In the genomic region with DNA sequence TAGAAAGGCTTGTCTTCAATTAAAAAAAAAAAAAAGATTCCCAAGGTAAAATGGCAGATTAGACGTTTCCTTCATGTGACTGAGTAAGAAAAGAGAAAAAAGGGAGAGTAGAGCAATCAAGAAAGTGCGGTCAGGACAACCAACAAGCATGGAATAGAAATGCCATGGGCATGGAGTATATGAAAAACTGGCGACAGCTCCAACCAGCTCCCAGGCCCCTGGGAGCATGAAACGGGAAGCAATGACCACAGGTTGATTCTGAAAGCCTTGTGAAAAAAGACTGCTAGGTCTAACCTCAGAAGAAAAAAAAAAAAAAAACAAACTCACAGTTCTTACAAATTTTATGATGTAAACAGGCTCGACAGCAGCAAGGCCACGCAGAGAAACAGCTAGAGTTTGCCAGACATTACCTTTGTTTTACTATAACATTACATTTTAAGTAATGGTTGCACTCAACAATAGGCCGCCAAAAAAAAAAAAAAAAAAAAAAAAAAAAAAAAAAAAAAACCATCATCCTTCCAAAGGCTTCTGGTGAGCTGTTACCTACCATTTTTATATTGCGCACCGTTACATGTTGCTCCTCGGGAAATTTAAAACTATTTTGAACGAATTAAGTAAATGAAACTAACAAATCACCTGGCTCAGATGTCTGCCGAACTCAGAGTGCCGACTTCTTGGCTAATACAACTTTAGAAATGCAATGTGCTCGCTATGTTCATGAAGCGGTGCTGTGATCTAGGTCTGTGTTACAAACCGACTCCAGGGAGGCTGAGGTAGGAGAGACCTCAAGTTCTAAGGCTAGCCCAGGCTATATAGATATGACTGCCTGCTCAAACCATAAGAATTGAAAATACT, we compare ENCODE assay signal across 8 mouse cellular contexts. TPM values are rescaled to one million over a fixed set of nuclear protein-coding genes. Genes with fewer than 3 reads are reported as not detected.
DNase-seq lines count a peak whose midpoint lies in the region; ATAC-seq and TF ChIP-seq lines count a peak whose summit lies in the region.

No protein-coding gene starts in this region.

- peak; percentile 24 to 25 for DNase-seq in cerebellum, adult 2 months
- no peak for DNase-seq in cerebellum, postnatal 4 days (ENCODE audit: low spot score in 2 of 2)
- DNase-seq in 3134 (ENCODE audit: extremely low read depth, insufficient read length, low spot score), result peak; percentile 44
- no peak for DNase-seq in right cerebral cortex, postnatal 25 days

- no peaks in the 10 kb centered on the region for H3K9me3 ChIP-seq in hindbrain, embryonic 15.5 days
- no peaks in the 10 kb centered on the region for H3K9me3 ChIP-seq in midbrain, embryonic 15.5 days

- ATAC-seq in common myeloid progenitor, adult 5-6 weeks (replicated peaks; ENCODE audit: low read depth, poor library complexity, severe bottlenecking), result peak; percentile 12; the same call in 1 of the 2 replicates
- no peak for ATAC-seq in hindbrain, embryonic 15.5 days (ENCODE audit: low FRiP score, low read depth)
- ATAC-seq in midbrain, embryonic 15.5 days (replicated peaks), result peak; percentile 21; the same call in 1 of the 2 replicates
- no peak for ATAC-seq in inflammation-experienced regulatory T-cells, adult 6 months

- H3K36me3 ChIP-seq in hindbrain, embryonic 15.5 days, result no peaks in the 10 kb centered on the region
- H3K36me3 ChIP-seq in midbrain, embryonic 15.5 days (replicated peaks), result no peaks in the 10 kb centered on the region

- peak overlapping the region; percentile 41 for H3K9ac ChIP-seq in hindbrain, embryonic 15.5 days
- H3K9ac ChIP-seq in midbrain, embryonic 15.5 days, result peak overlapping the region; percentile 41

- H3K27me3 ChIP-seq in cerebellum, adult 2 months (ENCODE audit: control insufficient read depth, insufficient read depth, low read length), result no peaks in the 10 kb centered on the region
- no peaks in the 10 kb centered on the region for H3K27me3 ChIP-seq in hindbrain, embryonic 15.5 days
- no peaks in the 10 kb centered on the region for H3K27me3 ChIP-seq in midbrain, embryonic 15.5 days (replicated peaks)

- WGBS in cerebellum, adult 2 months, result 16% methylated on average over 16 of the region's 16 CpGs
- WGBS in hindbrain, embryonic 15.5 days, result 24% methylated on average over 16 of the region's 16 CpGs
- 23% methylated on average over 16 of the region's 16 CpGs for WGBS in midbrain, embryonic 15.5 days

- H3K27ac ChIP-seq in cerebellum, adult 2 months (ENCODE audit: insufficient read depth, low read length), result no peak overlapping the region
- peak overlapping the region; percentile 100 for H3K27ac ChIP-seq in hindbrain, embryonic 15.5 days (replicated peaks)
- H3K27ac ChIP-seq in midbrain, embryonic 15.5 days, result peak overlapping the region; percentile 99

- no peak for TF ChIP-seq CTCF in cerebellum, adult 2 months (IDR thresholded peaks at IDR 0.05; ENCODE audit: borderline replicate concordance, insufficient read depth, low read depth, low read length)

- H3K4me1 ChIP-seq in cerebellum, adult 2 months (ENCODE audit: control insufficient read depth, insufficient read depth, low read length), result no peaks in the 10 kb centered on the region
- H3K4me1 ChIP-seq in hindbrain, embryonic 15.5 days (replicated peaks), result peaks cover 15% of the 10 kb centered on the region
- H3K4me1 ChIP-seq in midbrain, embryonic 15.5 days, result peaks cover 25% of the 10 kb centered on the region

- peak overlapping the region; percentile 68 for H3K4me2 ChIP-seq in hindbrain, embryonic 15.5 days
- peak overlapping the region; percentile 63 for H3K4me2 ChIP-seq in midbrain, embryonic 15.5 days

- peak overlapping the region; percentile 81 for H3K4me3 ChIP-seq in cerebellum, adult 2 months (replicated peaks; ENCODE audit: insufficient read depth, low read depth, low read length)
- peak overlapping the region; percentile 91 for H3K4me3 ChIP-seq in hindbrain, embryonic 15.5 days
- peak overlapping the region; percentile 76 for H3K4me3 ChIP-seq in midbrain, embryonic 15.5 days

- no peak for TF ChIP-seq POLR2A in cerebellum, adult 2 months (IDR thresholded peaks at IDR 0.05; ENCODE audit: borderline replicate concordance, insufficient read depth, low read length)

RNA-seq across cellular contexts. Expression of a gene that starts 1.4 kb away (rescaled TPM):
- 32.1 and 33.4 TPM in 2 replicates for polyA plus RNA-seq in cerebellum, adult 2 months (2012; rRNA removed)
- total RNA-seq in common myeloid progenitor, adult 5-6 weeks (2017), result 8.1 and 14.0 TPM in 2 replicates
- 41.5 and 42.5 TPM in 2 replicates for polyA plus RNA-seq in hindbrain, embryonic 15.5 days (2015; fragmentation: Nextera tagmentation; extraction: Ambion mirVana)
- 47.6 and 47.7 TPM in 2 replicates for polyA plus RNA-seq in midbrain, embryonic 15.5 days (2015; fragmentation: Nextera tagmentation; extraction: Ambion mirVana)
- 10 to 100 TPM in 2 of 3 experiments, 1 to 10 TPM in 1; 9.1 to 12.0 (median 11.0) TPM for polyA plus RNA-seq in inflammation-experienced regulatory T-cells, adult 6 months (2017; shearing (Covaris generic))

Comparison
In these comparisons a context has a peak if more than half of its experiments do, and no peak if none do; other contexts are left out.
1. DNase-seq: peak in cerebellum, adult 2 months (2 of 2) and 3134 (single experiment); none in cerebellum, postnatal 4 days (0 of 2) and right cerebral cortex, postnatal 25 days (single experiment).
2. ATAC-seq: peak in common myeloid progenitor, adult 5-6 weeks (single experiment) and midbrain, embryonic 15.5 days (single experiment); none in hindbrain, embryonic 15.5 days (single experiment) and inflammation-experienced regulatory T-cells, adult 6 months (single experiment).
3. Peak in every context shown above with its lines, with median percentiles within 50 percentile points of each other: H3K4me3 ChIP-seq.